Mouse (Mus musculus) stomach, embryonic 14.5 days (tissue): ENCODE results near the gene Cfap221. TPM values are rescaled to one million over a fixed set of nuclear protein-coding genes. Genes with fewer than 3 reads are reported as not detected.
A peak's percentile ranks its signal among the peaks of the same experiment; 100 is the strongest.

Experiments used
- ATAC-seq: fragments of 200-750 bp; cut with Nextera tagmentation; 2 replicates; pipeline ENCODE4 v1.8.0; 2017; ENCODE audit warnings: low read depth, moderate TSS enrichment; ENCODE audit not compliant: insufficient number of reproducible peaks, insufficient read depth, low FRiP score
- H3K27ac ChIP-seq: fragments of 300-500 bp; sonication (generic); 2 replicates; pipeline ENCODE4 v1.5.1; 2014; ENCODE audit warnings: mild to moderate bottlenecking, low read length, moderate library complexity, mixed read lengths
- H3K27me3 ChIP-seq: fragments of 300-500 bp; sonication (generic); 2 replicates; pipeline ENCODE4 v1.6.1; 2014; ENCODE audit warnings: low read length, control low read depth, mixed read lengths; ENCODE audit not compliant: control insufficient read depth, insufficient read depth
- H3K36me3 ChIP-seq: fragments of 300-500 bp; sonication (generic); 2 replicates; pipeline ENCODE4 v1.6.1; 2014; ENCODE audit warnings: mild to moderate bottlenecking, control low read depth, low read length, moderate library complexity, mixed read lengths; ENCODE audit not compliant: control insufficient read depth, insufficient read depth
- H3K4me1 ChIP-seq: fragments of 300-500 bp; sonication (generic); 2 replicates; pipeline ENCODE4 v1.6.1; 2014; ENCODE audit warnings: low read length, control low read depth, mixed read lengths; ENCODE audit not compliant: control insufficient read depth, insufficient read depth
- H3K4me2 ChIP-seq: fragments of 300-500 bp; sonication (generic); replicated peaks from 2 replicates; pipeline ENCODE4 v1.6.1; 2014; ENCODE audit warnings: low read depth, low read length, control low read depth
- H3K4me3 ChIP-seq: fragments of 300-500 bp; sonication (generic); 2 replicates; pipeline ENCODE4 v1.5.1; 2014; ENCODE audit warnings: low read depth, low read length, control low read depth
- H3K9ac ChIP-seq: fragments of 300-500 bp; sonication (generic); replicated peaks from 2 replicates; pipeline ENCODE4 v1.6.1; 2014; ENCODE audit warnings: low read depth, mild to moderate bottlenecking, control low read depth, low read length, moderate library complexity, mixed read lengths
- H3K9me3 ChIP-seq: fragments of 300-500 bp; sonication (generic); 2 replicates; pipeline ENCODE4 v1.6.1; 2016; ENCODE audit warnings: low read depth, low read length, control low read depth; ENCODE audit not compliant: control insufficient read depth
- WGBS: fragments of 180-500 bp; shearing (Covaris S2); extraction: QIAGEN DNeasy Blood & Tissue Kit; methylation state at CpG from one replicate; pipeline ENCODE4 v1.1.7; 2014; 5-methylcytosine and 5-hydroxymethylcytosine counted together
- polyA plus RNA-seq: library from polyadenylated mRNA; unstranded; fragments of >200 nt; fragmentation: Nextera tagmentation; extraction: Ambion mirVana; gene quantifications from 2 replicates; pipeline ENCODE4 v1.2.1, GENCODE M21; 2014

The Cfap221 gene
- polyA plus RNA-seq, 1 experiment from 2014 or later: not detected

- Histone ChIP-seq H3K4me2 (no peak overlapping the region), H3K27ac (no peak overlapping the region), H3K9ac (no peak overlapping the region), H3K4me3 (no peak overlapping the region), H3K9me3 (no peaks in the 10 kb centered on the region), H3K36me3 (no peaks in the 10 kb centered on the region), H3K4me1 (no peaks in the 10 kb centered on the region), H3K27me3 (no peaks in the 10 kb centered on the region)
- WGBS: 40% methylated on average over 7 of the region's 7 CpGs
- peak; percentile 43; the same call in 1 of the 2 replicates for ATAC-seq
Observed at GRCm38 (mm10) chr1:119886320-119886719, 110.7 kb downstream of the Cfap221 start.

- 82% methylated on average over 3 of the region's 3 CpGs for WGBS
- H3K36me3 ChIP-seq: no peaks in the 10 kb centered on the region
- H3K9ac ChIP-seq: no peak overlapping the region
- ATAC-seq: no peak
- H3K4me3 ChIP-seq: no peak overlapping the region
- no peaks in the 10 kb centered on the region for H3K9me3 ChIP-seq
- no peak overlapping the region for H3K4me2 ChIP-seq
- H3K4me1 ChIP-seq: no peaks in the 10 kb centered on the region
- H3K27ac ChIP-seq: no peak overlapping the region
- no peaks in the 10 kb centered on the region for H3K27me3 ChIP-seq
Observed at GRCm38 (mm10) chr1:119884272-119884671, 112.8 kb downstream of the Cfap221 start.

- H3K9me3 ChIP-seq: no peaks in the 10 kb centered on the region
Observed at GRCm38 (mm10) chr1:119878909-119879308, 118.1 kb downstream of the Cfap221 start.

GRCm38 (mm10) chr1:119877469-119877868, 119.6 kb downstream of the Cfap221 start:
- no peak for ATAC-seq
- Histone ChIP-seq H3K4me3 (no peak overlapping the region), H3K9ac (no peak overlapping the region), H3K4me2 (no peak overlapping the region), H3K36me3 (no peaks in the 10 kb centered on the region), H3K9me3 (no peaks in the 10 kb centered on the region), H3K27ac (no peak overlapping the region), H3K4me1 (0 out of 2 replicates have a peak, but pooled peaks cover 5% of the 10 kb centered on the region), H3K27me3 (no peaks in the 10 kb centered on the region)
- WGBS: 78% methylated on average over 4 of the region's 4 CpGs

More at GRCm38 (mm10) chr1:119878909-119879308, 118.1 kb downstream of the Cfap221 start:
- Histone ChIP-seq H3K4me1 (0 out of 2 replicates have a peak, but pooled peaks cover 5% of the 10 kb centered on the region), H3K36me3 (no peaks in the 10 kb centered on the region), H3K4me3 (no peak overlapping the region), H3K4me2 (no peak overlapping the region), H3K9ac (no peak overlapping the region), H3K27ac (no peak overlapping the region), H3K27me3 (no peaks in the 10 kb centered on the region)
- no peak for ATAC-seq
- 76% methylated on average over 7 of the region's 7 CpGs for WGBS

Other genes with a start within 250 kb of the Cfap221 start
- 8.8 and 10.2 TPM in 2 replicates for gene Ptpn4, start 159.6 kb downstream of the Cfap221 start, polyA plus RNA-seq
- gene Tmem177, start 84.0 kb downstream of the Cfap221 start, polyA plus RNA-seq: 6.2 and 7.0 TPM in 2 replicates
- 2.0 and 2.2 TPM in 2 replicates for gene Sctr, start 9.7 kb upstream of the Cfap221 start, polyA plus RNA-seq
- 4.5 and 6.2 TPM in 2 replicates for gene Tmem37, start 76.8 kb upstream of the Cfap221 start, polyA plus RNA-seq
- 583 TPM in 2 replicates for gene Dbi, start 123.8 kb upstream of the Cfap221 start, polyA plus RNA-seq
- 18.4 and 22.4 TPM in 2 replicates for gene 3110009E18Rik, start 124.0 kb upstream of the Cfap221 start, polyA plus RNA-seq